Mouse (Mus musculus) adrenal gland, adult (tissue): ENCODE data around the gene Scn2b.
A peak's percentile ranks its signal among the peaks of the same experiment; 100 is the strongest.

Experiments
- DNase-seq, 2 experiments: peaks; one replicate each; pipeline ENCODE4 v3.0.0; 2022 to 2023; ENCODE audit warnings: low spot score in 1 of 2; ENCODE audit not compliant: inconsistent age in 2 of 2

Scn2b gene

GRCm38 (mm10) chr9:45117741-45118431 lies at the start of gene Scn2b:
Scn2b (plus strand) TSS chr9:45117782.
- DNase-seq, result peak in 1 of 2 experiments; percentile 55

- no peak for DNase-seq
Observed at GRCm38 (mm10) chr9:45071800-45072199, 45.8 kb upstream of the Scn2b start.

GRCm38 (mm10) chr9:45077859-45078258 lies 39.7 kb upstream of the Scn2b start:
- DNase-seq, result no peak

GRCm38 (mm10) chr9:45079011-45079410 lies 38.6 kb upstream of the Scn2b start, which contains the start of gene Jaml:
Jaml (plus strand) TSS chr9:45079183.
- DNase-seq, result no peak

- no peak for DNase-seq
Observed at GRCm38 (mm10) chr9:45083132-45083531, 34.5 kb upstream of the Scn2b start.

GRCm38 (mm10) chr9:45084556-45084955 lies 33.0 kb upstream of the Scn2b start:
- no peak for DNase-seq

- DNase-seq, result no peak
Observed at GRCm38 (mm10) chr9:45085741-45086690, 31.6 kb upstream of the Scn2b start.

- DNase-seq, result no peak
Observed at GRCm38 (mm10) chr9:45088040-45088439, 29.5 kb upstream of the Scn2b start.

GRCm38 (mm10) chr9:45090811-45091210 lies 26.8 kb upstream of the Scn2b start:
- DNase-seq, result no peak

- DNase-seq, result peak; percentile 44 to 62
Observed at GRCm38 (mm10) chr9:45092641-45093040, 24.9 kb upstream of the Scn2b start.

- DNase-seq, result peak in 1 of 2 experiments; percentile 43
Observed at GRCm38 (mm10) chr9:45095149-45095937, 22.2 kb upstream of the Scn2b start.

GRCm38 (mm10) chr9:45097877-45098276 lies 19.7 kb upstream of the Scn2b start:
- no peak for DNase-seq

GRCm38 (mm10) chr9:45098426-45098825 lies 19.2 kb upstream of the Scn2b start:
- DNase-seq, result no peak

GRCm38 (mm10) chr9:45102528-45102927 lies 15.1 kb upstream of the Scn2b start:
- DNase-seq, result peak; percentile 54 to 75

GRCm38 (mm10) chr9:45103211-45103979 lies 14.2 kb upstream of the Scn2b start:
- DNase-seq, result no peak

GRCm38 (mm10) chr9:45105596-45106374 lies 11.8 kb upstream of the Scn2b start:
- DNase-seq, result no peak

GRCm38 (mm10) chr9:45115706-45116105 lies 1.9 kb upstream of the Scn2b start:
- DNase-seq, result peak; percentile 47 to 66

- no peak for DNase-seq
Observed at GRCm38 (mm10) chr9:45116819-45117218, 763 bp upstream of the Scn2b start.

- DNase-seq, result peak in 1 of 2 experiments; percentile 50
Observed at GRCm38 (mm10) chr9:45118552-45118951, 970 bp downstream of the Scn2b start.
